Mouse (Mus musculus) spleen, adult 2 months (tissue): ENCODE measurements around the gene B3gntl1.

Experiments
- CTCF ChIP-seq: fragments of 200-500 bp; IDR thresholded peaks from 2 replicates; pipeline ENCODE4 v1.5.1; 2011; ENCODE audit warnings: mild to moderate bottlenecking, inconsistent platforms; ENCODE audit not compliant: insufficient read depth, insufficient read length, insufficient replicate concordance; ENCODE audit errors: extremely low read depth
- POLR2A ChIP-seq: fragments of 200-500 bp; IDR thresholded peaks from 2 replicates; pipeline ENCODE4 v1.6.1; 2011; ENCODE audit warnings: low read depth, low read length, inconsistent platforms

- TF ChIP-seq POLR2A (no peak), CTCF (no peak)
These were observed 10.3 kb upstream of the B3gntl1 start for GRCm38 (mm10) chr11:121683243-121683642.
